Mouse (Mus musculus): ENCODE results near the gene Nsg2.
A peak's percentile ranks its signal among the peaks of the same experiment; 100 is the strongest.

Gene Nsg2

GRCm38 (mm10) chr11:32011867-32012603, 11.8 kb downstream of the Nsg2 start:
- DNase-seq (ENCODE audit: low read depth in 2 of 2, low spot score in 2 of 2): peak; percentile 41 to 53

DNA sequence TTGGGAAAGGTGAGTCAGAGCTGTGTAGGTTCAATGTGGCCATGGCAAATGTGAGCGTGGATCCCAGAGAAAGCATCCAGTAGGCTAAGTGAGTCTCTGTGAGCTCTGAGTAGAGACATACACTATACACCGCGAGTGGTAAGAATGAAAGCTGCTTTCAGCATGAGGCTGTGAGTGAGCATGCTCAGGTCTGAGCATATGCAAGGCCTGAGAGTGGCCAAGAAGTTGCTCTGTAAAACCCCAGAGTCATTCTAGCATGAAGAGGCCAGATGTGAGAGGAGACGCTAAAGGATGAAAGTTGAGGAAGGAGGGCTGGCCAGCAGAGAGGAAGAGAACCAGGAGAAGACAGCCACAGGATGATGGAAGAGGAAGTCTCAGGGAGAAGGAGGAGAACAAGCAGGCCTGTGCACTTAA, 12.8 kb downstream of the Nsg2 start:
- DNase-seq (ENCODE audit: low read depth in 2 of 2, low spot score in 2 of 2): no peak

- no peak for DNase-seq (ENCODE audit: low read depth in 2 of 2, low spot score in 2 of 2)
Observed at GRCm38 (mm10) chr11:32013561-32013960, 13.3 kb downstream of the Nsg2 start.

DNA sequence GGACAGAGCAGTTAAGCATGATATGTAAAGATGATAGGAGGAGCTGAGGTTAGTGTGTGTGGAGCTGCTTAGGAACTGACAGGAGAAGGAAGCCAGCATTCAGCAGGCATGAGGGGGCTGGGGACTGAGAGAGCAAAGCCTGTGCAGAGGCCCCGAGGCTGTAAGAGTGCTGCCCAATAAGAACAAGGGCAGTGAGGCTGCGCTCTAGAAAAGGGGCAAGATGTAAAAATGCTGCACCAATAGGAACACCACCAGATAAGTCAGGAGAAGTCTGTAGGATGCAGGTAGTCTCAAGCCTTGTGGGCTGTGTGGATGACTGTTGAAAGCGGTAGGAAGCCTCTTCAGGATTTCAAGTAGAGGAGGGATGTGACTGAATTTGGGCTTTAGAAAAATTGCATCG, 17.9 kb downstream of the Nsg2 start:
- DNase-seq (ENCODE audit: low read depth in 2 of 2, low spot score in 2 of 2): no peak

DNA sequence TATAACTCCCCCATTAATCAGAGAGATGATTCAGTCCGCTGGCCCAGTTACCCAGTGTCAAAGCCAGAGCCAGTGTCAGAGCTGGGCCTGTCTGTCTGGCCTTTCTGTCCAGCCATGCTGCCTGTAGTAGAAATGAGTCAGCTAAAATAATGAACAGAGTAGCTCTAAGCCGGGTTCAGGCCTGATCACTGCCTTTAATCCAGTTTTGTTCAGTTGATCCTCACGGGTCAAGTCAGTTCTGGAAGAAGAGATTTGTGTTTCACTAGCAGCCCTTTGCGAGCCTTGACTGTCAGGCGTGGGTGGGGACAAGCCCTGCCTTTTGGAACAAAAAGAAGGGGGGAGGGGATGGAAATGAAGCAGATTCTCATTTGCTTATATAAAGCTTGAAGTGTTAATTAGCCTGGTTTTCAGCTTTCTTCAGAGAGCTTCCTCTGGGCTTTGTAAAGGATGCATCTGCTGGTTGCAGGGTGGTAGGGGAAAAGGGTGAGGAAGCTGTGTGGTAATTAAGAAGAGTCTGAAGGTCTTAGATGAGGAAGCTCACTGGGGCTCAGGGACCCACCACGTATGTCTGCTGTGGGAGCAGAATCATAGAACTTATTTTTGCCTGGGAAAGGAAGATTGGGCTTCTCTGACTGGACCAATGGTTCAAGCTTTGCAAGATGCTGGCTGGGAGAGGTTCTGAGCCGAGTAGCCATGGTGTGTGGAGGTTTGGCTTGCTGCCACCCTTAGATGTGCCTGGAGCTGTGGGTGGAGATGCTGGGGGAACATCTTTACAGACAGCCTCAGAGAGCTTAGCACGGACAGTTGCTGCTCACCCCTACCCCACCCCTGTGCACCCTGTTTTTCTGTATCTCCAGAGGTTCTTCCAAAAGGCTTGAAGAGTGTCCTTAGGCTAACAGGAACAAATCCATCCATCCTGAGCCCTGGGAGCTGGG, 20.0 kb downstream of the Nsg2 start:
- DNase-seq (ENCODE audit: low read depth in 2 of 2, low spot score in 2 of 2): no peak

GRCm38 (mm10) chr11:32026634-32027033, 26.4 kb downstream of the Nsg2 start:
- no peak for DNase-seq (ENCODE audit: low read depth in 2 of 2, low spot score in 2 of 2)

DNA sequence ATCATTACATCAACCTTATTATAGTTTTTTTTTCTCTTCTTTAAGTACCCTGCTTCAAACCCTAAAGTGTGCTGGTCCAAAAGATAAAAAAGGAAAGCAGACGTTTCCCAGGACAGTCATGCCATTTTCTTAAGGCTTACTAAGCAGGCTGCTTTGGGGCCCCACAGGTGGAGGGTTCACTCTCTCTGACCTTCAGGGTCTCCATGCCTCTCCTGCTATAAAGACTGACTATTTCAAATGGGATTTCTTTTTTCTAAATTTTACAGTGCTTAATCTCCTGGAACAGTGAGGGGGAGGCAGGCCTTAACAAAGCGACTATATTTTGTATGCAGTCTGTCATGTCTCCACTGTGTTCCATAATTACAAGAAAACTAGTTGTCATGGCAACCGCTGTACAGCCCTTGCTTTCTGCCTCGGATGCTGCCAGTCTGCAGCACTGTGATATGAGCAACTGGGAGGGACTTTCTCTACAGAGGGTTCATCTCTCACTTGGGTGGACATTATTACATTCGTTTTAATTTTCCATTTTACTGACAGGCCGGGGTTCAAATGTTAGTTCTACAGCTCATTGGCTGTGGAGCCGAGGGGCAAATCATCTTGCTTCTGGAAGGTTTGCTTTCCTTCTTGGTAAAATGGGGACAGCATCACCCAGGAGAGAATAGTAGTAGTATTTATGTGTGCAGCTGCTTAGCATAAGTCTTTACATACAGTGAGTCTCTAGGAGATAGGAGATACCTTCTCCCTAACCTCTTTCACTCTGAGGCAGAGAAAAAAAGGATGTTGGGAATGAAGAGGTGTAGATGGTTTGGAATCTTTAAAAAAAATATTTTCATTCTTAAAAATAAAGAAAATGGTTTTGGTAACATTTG, 27.4 kb downstream of the Nsg2 start:
- no peak for DNase-seq (ENCODE audit: low read depth in 2 of 2, low spot score in 2 of 2)

GRCm38 (mm10) chr11:32028605-32029004, 28.3 kb downstream of the Nsg2 start:
- no peak for DNase-seq (ENCODE audit: low read depth in 2 of 2, low spot score in 2 of 2)

DNA sequence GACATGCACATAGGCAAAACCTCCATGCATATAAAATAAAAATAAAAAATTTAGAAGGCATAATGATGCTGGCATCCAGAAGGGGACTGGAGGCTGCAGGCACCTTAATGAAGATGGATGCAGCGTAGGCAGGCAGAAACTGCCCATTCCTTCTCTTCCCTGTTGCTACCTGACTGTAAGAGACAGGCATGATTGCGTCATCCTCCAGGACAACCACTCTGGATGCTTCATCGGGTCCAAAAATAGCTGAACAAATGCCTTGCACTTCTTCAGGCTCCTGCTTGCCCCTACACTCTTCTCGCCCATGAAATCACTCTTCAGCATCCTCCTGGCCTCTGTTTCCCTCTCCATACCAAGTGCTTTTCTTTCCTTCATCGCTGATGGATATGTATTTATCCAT, 29.1 kb downstream of the Nsg2 start:
- no peak for DNase-seq (ENCODE audit: low read depth in 2 of 2, low spot score in 2 of 2)

DNA sequence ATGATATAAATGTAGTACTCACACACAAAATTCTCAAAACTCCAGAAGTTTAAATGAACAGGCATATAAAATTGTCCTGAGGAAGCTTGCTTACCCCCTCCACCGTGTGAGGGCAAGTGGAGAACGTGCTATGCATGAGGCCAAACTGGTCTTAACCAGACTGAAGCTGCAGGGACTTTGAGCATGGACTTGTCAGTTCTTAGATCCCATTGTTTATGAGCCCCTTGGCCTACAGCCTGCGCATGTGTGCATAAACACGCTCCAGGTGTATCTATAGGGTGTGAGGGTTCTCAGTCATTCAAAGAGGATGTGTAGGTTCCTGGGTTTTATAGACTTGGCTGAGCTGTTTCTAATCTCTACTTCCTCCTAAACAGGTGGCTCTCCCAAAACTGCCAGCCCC, 31.1 kb downstream of the Nsg2 start:
- no peak for DNase-seq (ENCODE audit: low read depth in 2 of 2, low spot score in 2 of 2)

DNA sequence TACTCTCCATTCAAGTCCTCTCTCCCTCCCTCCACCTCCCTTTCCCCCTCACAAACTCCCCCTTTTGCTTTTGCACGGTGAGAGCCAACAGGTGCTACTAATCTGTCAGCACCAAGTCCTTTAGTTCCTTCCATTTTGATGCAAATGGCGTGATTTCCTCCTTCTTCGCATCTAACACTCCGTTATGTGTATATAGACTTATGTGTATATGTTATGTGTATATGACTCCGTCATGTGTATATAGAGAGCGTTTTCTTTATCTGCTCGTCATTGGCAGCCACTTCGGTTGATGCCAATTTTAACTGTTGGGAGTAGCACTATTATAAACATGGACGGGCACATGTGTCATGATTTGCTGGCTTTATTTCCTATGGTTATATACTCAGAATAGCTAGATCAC, 31.8 kb downstream of the Nsg2 start:
- no peak for DNase-seq (ENCODE audit: low read depth in 2 of 2, low spot score in 2 of 2)

DNA sequence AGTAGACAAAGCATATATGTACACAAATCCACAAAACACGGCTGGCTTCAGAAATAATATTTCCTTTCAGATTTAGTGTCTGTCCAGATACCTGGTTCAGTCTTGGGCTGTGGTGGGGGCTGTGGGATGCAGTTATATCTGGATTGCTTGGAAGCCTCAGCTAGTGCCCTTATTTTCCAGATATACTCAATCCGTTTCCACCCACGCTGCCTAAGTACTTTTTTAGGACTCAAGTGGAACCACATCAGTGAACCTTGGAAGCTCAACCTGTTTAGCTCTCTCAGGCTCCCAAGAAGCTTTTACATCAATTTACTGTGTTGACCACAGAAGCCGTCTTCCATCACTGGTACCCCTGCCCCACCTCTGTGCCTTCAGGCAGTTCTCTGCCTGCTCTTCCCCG, 35.6 kb downstream of the Nsg2 start:
- no peak for DNase-seq (ENCODE audit: low read depth in 2 of 2, low spot score in 2 of 2)

DNA sequence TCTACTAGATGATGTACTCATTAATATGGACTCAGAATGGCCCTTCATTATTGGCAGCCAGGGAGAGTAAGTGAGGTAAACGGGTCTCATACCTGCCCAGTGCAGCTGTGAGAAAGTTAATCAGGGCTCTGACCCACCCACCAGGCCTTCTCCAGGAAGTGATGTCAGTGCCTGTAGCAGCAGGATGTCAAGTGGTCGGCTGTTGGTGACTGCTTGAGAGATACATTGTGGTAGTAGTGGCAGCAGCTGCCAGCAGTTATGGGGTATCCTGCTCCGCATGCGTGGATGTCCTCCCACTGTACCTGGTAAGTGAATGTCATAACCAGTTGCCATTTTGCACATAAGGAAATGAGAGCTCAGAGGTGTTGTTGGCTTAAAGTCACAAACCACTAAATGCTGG, 39.4 kb downstream of the Nsg2 start:
- DNase-seq (ENCODE audit: low read depth in 2 of 2, low spot score in 2 of 2): peak; percentile 60 to 63

GRCm38 (mm10) chr11:32057389-32057788, 57.1 kb downstream of the Nsg2 start:
- DNase-seq (ENCODE audit: low read depth in 2 of 2, low spot score in 2 of 2): no peak

DNA sequence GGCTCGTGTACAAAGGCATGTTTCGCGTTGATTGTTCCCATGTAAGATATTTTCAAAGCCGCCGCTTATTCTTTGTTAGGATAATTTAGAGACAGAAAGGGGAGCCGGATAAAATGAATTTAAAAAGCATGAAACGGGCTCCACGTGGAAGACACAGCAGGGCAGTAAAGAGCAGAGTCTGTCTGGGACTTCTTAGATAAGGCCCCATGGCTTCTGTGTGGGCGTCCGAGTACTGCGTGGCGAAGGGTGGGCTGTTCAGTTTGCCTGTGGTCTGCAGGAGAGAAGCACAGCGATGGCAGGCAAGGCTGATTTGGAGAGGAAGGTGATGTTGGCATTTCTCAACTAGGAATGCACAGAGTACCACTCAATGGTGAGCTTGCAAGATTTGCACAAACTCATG, 57.6 kb downstream of the Nsg2 start:
- DNase-seq (ENCODE audit: low read depth in 2 of 2, low spot score in 2 of 2): no peak

- no peak for DNase-seq (ENCODE audit: low read depth in 2 of 2, low spot score in 2 of 2)
Observed at GRCm38 (mm10) chr11:32061020-32061419, 60.8 kb downstream of the Nsg2 start.

- peak; percentile 66 to 71 for DNase-seq (ENCODE audit: low read depth in 2 of 2, low spot score in 2 of 2)
Observed at GRCm38 (mm10) chr11:32061874-32062273, 61.6 kb downstream of the Nsg2 start.

DNA sequence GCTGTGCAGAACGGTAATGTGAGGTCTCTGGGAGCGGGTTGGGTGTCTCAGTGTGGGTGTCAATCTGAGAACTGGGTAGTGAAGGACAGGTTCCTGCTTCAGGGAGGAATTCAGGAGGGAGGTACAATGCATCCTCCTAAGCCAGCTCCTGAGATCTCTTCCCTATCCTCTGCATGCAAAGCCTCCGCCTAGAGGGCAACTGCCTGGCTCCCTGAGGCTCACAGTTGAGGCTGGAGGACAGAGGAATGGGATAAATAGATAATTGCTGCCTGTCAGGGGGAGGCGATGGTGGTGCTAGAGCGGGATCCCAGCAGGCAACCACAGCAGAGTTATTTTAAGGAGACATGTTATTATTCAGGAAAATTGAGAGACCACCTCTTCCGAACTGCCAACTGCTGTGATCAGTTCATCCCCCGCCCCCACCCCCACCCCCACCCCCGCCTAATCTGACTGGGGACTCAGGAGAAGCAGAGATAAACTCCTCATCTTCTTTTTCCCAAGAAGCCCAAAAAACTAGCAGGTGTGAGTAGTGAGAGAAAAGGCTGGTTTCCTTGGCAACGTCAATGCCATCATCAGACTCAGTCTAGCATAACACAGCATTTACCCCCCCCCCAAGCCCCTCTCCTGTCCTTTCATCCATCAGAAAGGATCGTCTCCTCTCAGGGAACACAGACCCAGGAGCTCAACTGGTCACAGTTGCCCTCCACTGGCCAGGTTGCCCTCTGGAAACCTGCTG, 63.7 kb downstream of the Nsg2 start:
- DNase-seq (ENCODE audit: low read depth in 2 of 2, low spot score in 2 of 2): no peak

DNA sequence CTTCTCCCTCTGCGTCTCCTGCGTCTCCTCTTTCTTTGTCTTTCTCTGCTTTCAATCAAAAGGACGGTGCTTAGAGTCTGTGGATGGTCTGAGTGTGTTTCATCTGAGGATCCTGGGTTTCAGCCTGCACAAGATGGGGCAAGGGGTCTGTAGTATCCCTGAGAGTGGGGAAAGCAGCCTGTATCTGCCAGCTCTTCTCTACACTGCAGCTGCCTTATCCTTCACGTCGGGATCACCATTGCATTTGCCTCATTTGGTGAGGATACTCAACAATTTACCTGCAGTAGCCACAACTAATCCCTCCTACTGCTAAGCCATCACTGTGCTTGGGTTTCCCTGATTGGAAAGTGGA, 64.2 kb downstream of the Nsg2 start:
- no peak for DNase-seq (ENCODE audit: low read depth in 2 of 2, low spot score in 2 of 2)

DNA sequence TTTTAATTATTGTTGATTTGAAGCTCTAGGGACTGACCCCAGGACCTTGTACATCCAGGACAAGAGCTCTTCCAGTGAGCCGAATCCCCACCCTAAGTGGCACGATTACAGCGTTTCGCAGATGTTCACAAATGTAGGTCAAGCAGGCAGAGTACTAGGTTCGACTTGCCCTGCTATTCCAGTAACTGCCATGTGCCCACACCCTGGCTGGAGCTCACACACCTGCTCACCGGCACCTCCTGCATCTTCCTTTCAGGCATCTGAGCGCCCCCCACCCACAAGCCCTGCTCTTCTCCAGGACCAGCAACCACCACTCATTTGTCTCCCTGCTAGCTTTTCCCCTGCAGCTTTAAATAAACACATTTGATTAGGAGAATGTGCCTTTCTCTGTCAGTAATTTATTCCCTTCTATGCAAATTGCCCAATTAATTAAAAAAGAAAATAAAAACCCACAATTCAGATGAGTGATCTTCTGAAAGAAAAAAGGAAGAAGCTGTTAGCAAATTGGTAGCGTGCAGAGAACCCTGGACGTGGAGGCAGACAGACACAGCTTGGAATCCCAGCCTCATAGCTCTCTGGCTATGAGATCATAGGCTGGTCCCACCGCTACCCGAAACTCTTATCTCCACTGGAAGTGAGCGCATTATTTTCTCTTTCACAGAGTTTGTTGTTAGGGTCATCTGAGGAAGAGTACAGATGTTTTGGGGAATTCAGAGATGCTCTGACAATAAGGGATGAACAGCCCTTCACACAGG, 68.7 kb downstream of the Nsg2 start:
- no peak for DNase-seq (ENCODE audit: low read depth in 2 of 2, low spot score in 2 of 2)
